Mouse (Mus musculus) hindbrain, embryonic 11.5 days (tissue): ENCODE results near the gene Smoc1. TPM values are rescaled to one million over a fixed set of nuclear protein-coding genes. Genes with fewer than 3 reads are reported as not detected.

Experiments
- ATAC-seq: fragments of 200-750 bp; cut with Nextera tagmentation; 2 replicates; pipeline ENCODE4 v1.8.0; 2017; ENCODE audit warnings: mild to moderate bottlenecking, moderate TSS enrichment, moderate library complexity; ENCODE audit not compliant: low FRiP score
- DNase-seq: peaks from one replicate; pipeline ENCODE4 v3.0.0-alpha.2; 2015; ENCODE audit warnings: low spot score
- H3K27ac ChIP-seq: fragments of 300-500 bp; sonication (generic); 2 replicates; pipeline ENCODE4 v1.5.1; 2014; ENCODE audit warnings: mild to moderate bottlenecking, low read depth, low read length
- H3K27me3 ChIP-seq: fragments of 300-500 bp; sonication (generic); 2 replicates; pipeline ENCODE4 v1.6.1; 2014; ENCODE audit warnings: mild to moderate bottlenecking, low read length, moderate library complexity, mixed read lengths; ENCODE audit not compliant: control insufficient read depth, insufficient read depth
- H3K36me3 ChIP-seq: fragments of 300-500 bp; sonication (generic); 2 replicates; pipeline ENCODE4 v1.6.1; 2014; ENCODE audit warnings: mild to moderate bottlenecking, low read length, moderate library complexity, mixed read lengths; ENCODE audit not compliant: control insufficient read depth, insufficient read depth
- H3K4me1 ChIP-seq: fragments of 300-500 bp; sonication (generic); replicated peaks from 2 replicates; pipeline ENCODE4 v1.6.1; 2014; ENCODE audit warnings: low read length, mixed read lengths; ENCODE audit not compliant: control insufficient read depth, insufficient read depth
- H3K4me2 ChIP-seq: fragments of 300-500 bp; sonication (generic); replicated peaks from 2 replicates; pipeline ENCODE4 v1.6.1; 2014; ENCODE audit warnings: mild to moderate bottlenecking, low read depth, low read length
- H3K4me3 ChIP-seq: fragments of 300-500 bp; sonication (generic); 2 replicates; pipeline ENCODE4 v1.5.1; 2014; ENCODE audit warnings: low read depth, low read length
- H3K9ac ChIP-seq: fragments of 300-500 bp; sonication (generic); 2 replicates; pipeline ENCODE4 v1.6.1; 2014; ENCODE audit warnings: low read depth, low read length
- H3K9me3 ChIP-seq: fragments of 300-500 bp; sonication (generic); 2 replicates; pipeline ENCODE4 v1.6.1; 2016; ENCODE audit warnings: low read length; ENCODE audit not compliant: control insufficient read depth
- WGBS: fragments of 180-500 bp; shearing (Covaris S2); extraction: QIAGEN DNeasy Blood & Tissue Kit; methylation state at CpG from one replicate; pipeline ENCODE4 v1.1.7; 2014; 5-methylcytosine and 5-hydroxymethylcytosine counted together
- polyA plus RNA-seq: library from polyadenylated mRNA; unstranded; fragments of >200 nt; fragmentation: Nextera tagmentation; extraction: Ambion mirVana; gene quantifications from 2 replicates; pipeline ENCODE4 v1.2.1, GENCODE M21; 2014

Smoc1 gene
- polyA plus RNA-seq, 1 experiment from 2014 or later, result 12.9 TPM

DNA sequence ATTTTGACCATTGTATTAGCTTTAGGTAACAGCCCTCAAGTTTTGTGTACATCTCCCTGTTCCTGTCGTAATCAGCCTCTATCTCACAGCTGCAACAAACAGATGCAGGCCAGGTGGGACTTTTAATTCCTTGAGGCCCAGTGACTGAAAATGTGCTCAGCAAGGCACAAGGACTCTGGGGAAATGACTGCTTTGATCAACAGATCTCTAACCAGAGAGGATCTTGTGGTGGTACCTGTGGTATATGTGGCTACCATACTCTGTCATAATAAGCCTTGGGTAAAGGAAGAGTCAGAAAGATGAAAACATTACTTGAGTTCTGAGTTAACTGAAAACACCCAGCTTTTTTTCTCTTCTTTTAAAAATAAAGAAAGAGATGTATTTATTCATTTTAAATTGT is 32.8 kb upstream of the Smoc1 start:
- H3K36me3 ChIP-seq, result no peaks in the 10 kb centered on the region
- no peak overlapping the region for H3K4me2 ChIP-seq
- H3K9me3 ChIP-seq, result no peaks in the 10 kb centered on the region; the same call in 1 of the 2 replicates
- no peaks in the 10 kb centered on the region; the same call in 1 of the 2 replicates for H3K27me3 ChIP-seq
- H3K4me1 ChIP-seq, result 0 out of 2 replicates have a peak, but pooled peaks cover 2% of the 10 kb centered on the region
- no peak overlapping the region for H3K27ac ChIP-seq
- DNase-seq, result no peak
- 81% methylated on average over 1 of the region's 1 CpGs for WGBS
- no peak overlapping the region for H3K9ac ChIP-seq
- no peak for ATAC-seq
- H3K4me3 ChIP-seq, result no peak overlapping the region

DNA sequence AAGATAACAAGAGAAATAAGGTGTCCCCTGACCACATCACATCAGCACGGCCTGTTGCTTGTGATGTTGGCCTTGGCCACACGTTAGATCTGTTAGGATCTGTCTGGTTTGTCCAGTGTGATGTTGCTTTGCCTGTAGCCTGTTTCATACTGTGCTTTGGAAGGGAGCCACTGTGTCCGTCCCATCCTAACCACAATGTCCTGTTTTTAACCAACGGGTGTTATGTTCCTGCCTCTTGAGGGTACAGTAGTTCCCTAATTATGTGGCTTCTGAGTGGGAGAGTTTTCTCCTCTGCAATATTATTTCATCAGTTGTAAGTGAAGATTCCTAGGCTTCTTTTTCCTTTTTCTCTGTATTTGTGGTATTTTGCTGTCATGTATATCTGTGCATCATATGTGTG is 31.3 kb upstream of the Smoc1 start:
- DNase-seq (no peak), ATAC-seq (no peak)
- Histone ChIP-seq H3K27me3 (no peaks in the 10 kb centered on the region), H3K36me3 (no peaks in the 10 kb centered on the region), H3K4me3 (no peak overlapping the region), H3K4me2 (no peak overlapping the region), H3K9me3 (no peaks in the 10 kb centered on the region; the same call in 1 of the 2 replicates), H3K4me1 (peaks cover 4% of the 10 kb centered on the region; the same call in 1 of the 2 replicates), H3K27ac (no peak overlapping the region), H3K9ac (no peak overlapping the region)
- 91% methylated on average over 4 of the region's 4 CpGs for WGBS

DNA sequence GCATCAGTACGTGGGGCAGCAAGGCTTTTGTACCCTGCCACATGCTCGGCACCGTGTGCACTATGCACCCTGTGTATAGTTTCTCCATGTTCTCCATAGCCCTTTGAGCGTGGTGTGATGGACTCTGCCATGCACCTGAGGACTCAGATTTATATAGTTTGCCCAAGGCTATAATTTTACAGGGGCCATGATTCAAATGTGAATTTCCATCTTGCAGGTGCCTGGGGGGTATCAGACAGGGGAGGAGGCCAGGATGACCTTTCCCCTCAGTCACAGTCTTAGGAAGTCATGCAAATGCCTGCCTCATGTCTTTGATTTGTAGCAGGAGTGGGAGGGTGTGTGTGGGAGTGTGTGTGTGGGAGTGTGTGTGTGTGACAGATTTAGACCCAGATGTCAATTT is 29.0 kb upstream of the Smoc1 start:
- Histone ChIP-seq H3K4me1 (peaks cover 3% of the 10 kb centered on the region; the same call in 1 of the 2 replicates), H3K36me3 (no peaks in the 10 kb centered on the region), H3K9ac (no peak overlapping the region), H3K27me3 (no peaks in the 10 kb centered on the region), H3K27ac (no peak overlapping the region), H3K4me2 (no peak overlapping the region), H3K9me3 (no peaks in the 10 kb centered on the region; the same call in 1 of the 2 replicates), H3K4me3 (no peak overlapping the region)
- ATAC-seq (no peak), DNase-seq (no peak)
- 70% methylated on average over 4 of the region's 4 CpGs for WGBS

DNA sequence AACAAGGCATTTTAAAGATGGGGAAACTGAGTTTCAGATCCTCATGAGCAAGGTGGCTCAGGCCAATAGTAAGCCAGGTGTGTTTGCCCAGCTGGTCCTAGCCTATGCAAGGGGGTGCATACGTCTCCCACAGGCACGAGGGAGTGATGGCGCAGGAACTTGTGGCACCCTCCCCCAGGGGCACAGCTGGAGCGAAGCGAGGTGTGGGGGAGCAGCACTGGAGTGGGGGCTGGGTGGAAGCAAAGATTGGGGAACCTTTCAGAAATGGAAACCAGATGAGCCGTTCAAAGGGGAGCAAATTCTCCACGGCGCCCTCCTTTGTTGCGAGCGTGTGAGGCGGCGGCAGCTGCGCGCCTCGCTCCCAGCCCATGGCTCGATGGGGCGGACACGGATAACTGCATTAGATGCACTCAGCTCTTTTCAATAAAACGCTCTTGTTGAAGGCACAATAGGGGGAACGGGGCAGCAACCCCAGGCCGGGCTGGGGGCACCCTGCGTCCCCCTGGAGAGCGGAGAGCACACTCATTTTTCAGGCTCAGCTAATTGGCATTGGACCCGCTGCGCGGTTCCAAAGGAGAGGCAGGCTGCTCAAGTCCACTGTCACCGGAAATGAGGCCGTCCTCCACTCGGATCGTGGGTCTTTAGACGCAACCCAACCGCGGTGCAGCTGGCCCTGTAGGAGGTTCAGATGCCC is 27.9 kb upstream of the Smoc1 start:
- 3% methylated on average over 33 of the region's 33 CpGs for whole genome bisulfite sequencing
- Histone ChIP-seq H3K27ac (peak overlapping the region; percentile 63), H3K27me3 (no peaks in the 10 kb centered on the region), H3K9me3 (no peaks in the 10 kb centered on the region; the same call in 1 of the 2 replicates), H3K9ac (peak overlapping the region; percentile 42), H3K4me2 (peak overlapping the region; percentile 38), H3K4me3 (peak overlapping the region; percentile 14; the same call in 1 of the 2 replicates), H3K36me3 (no peaks in the 10 kb centered on the region), H3K4me1 (peaks cover 5% of the 10 kb centered on the region; the same call in 1 of the 2 replicates)
- ATAC-seq (peak; percentile 90), DNase-seq (peak; percentile 76)

DNA sequence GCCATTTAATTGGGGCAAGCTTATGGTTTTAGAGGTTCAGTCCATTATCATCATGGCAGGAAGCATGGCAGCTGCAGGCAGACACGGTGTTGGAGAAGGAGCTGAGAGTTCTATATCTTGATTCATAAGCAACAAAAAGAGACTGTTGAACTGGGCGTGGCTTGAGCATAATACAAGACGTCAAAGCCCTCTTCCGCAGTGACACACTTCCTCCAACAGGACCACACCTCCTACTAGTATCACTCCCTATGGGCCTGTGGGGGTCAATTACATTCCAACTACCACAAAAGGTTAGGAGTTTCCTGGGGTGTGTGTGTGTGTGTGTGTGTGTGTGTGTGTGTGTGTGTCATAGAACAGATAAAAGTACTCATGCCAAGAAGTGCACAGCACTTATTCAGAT is 25.7 kb upstream of the Smoc1 start:
- no peaks in the 10 kb centered on the region; the same call in 1 of the 2 replicates for H3K9me3 ChIP-seq
- peaks cover 5% of the 10 kb centered on the region; the same call in 1 of the 2 replicates for H3K4me1 ChIP-seq
- no peak overlapping the region for H3K4me3 ChIP-seq
- no peak for ATAC-seq
- no peak overlapping the region for H3K27ac ChIP-seq
- no peak for DNase-seq
- H3K4me2 ChIP-seq, result no peak overlapping the region
- WGBS, result 76% methylated on average over 4 of the region's 4 CpGs
- no peaks in the 10 kb centered on the region for H3K36me3 ChIP-seq
- H3K27me3 ChIP-seq, result no peaks in the 10 kb centered on the region
- H3K9ac ChIP-seq, result no peak overlapping the region

DNA sequence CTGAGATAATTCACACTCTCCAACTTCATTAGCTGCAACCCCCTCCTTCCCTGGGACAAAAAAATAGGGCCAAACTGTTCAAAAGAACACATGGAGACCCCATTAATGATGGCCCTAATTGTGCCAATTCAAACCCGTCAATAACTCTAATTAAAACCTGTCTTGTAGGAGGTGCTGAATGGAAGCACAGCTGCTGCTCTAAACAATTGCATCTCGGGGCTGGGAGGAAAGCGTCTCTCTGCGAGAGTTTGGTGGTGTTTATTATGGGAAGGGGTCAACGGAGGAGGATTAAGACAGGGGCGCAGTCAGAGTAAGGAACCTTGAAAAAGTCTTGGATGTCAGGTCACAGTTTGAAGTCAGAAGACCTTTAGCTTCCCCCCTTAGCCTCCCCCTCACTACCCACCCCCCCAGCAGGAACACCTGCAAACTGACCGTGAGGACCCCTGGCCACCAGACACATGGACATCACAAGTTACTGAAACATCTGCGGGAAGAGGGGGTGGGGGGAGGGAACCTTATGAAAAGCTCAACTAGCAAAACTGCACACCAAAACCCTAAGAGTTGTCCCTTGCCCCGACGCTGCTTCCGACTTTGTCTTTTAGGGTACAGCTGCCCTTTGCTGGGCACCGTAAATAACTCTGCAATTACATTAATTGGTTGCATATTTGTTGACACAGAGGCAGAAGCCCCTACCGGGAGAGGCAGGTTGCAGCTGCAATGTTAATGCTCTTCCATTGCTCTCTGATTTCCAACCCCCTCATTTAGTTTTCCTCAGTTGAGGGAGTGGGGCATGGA is 23.6 kb upstream of the Smoc1 start:
- H3K4me2 ChIP-seq, result no peak overlapping the region

DNA sequence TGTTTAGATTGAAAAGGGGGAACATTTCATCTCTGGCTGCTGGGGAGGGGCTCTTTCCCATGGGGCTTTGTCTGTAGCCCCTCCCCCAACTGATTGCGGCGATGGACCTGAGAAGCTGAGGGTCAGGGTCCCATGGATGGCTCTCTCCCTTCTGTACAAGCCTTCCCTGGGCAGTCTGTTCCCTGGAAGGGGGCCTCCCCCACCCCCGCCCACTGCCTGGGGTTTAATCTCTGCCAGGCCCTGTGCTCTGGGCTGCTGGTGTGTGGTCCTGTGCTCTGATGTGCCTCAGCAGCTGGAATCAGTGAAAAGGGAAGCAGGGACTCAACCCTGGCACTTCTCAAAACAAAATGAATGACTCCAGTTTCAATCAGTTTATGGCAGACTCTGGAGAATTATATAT is 16.8 kb upstream of the Smoc1 start:
- DNase-seq (no peak), ATAC-seq (peak; percentile 72)
- Histone ChIP-seq H3K4me1 (peaks cover 8% of the 10 kb centered on the region), H3K9me3 (no peaks in the 10 kb centered on the region), H3K4me3 (no peak overlapping the region), H3K27me3 (no peaks in the 10 kb centered on the region), H3K9ac (peak overlapping the region; percentile 23; the same call in 1 of the 2 replicates), H3K27ac (0 out of 2 replicates have a peak overlapping the region, but pooled peaks have one; percentile 30), H3K4me2 (no peak overlapping the region; the same call in 1 of the 2 replicates), H3K36me3 (no peaks in the 10 kb centered on the region)
- 7% methylated on average over 3 of the region's 3 CpGs for WGBS

More for the DNA sequence above, 23.6 kb upstream of the Smoc1 start:
- no peaks in the 10 kb centered on the region for H3K27me3 ChIP-seq
- DNase-seq (peak; percentile 28), ATAC-seq (no peak)
- H3K4me1 ChIP-seq, result peaks cover 5% of the 10 kb centered on the region; the same call in 1 of the 2 replicates
- 20% methylated on average over 13 of the region's 13 CpGs for WGBS
- H3K9ac ChIP-seq, result no peak overlapping the region
- no peaks in the 10 kb centered on the region for H3K9me3 ChIP-seq
- H3K36me3 ChIP-seq, result no peaks in the 10 kb centered on the region
- H3K27ac ChIP-seq, result 0 out of 2 replicates have a peak overlapping the region, but pooled peaks have one; percentile 14
- H3K4me3 ChIP-seq, result no peak overlapping the region

DNA sequence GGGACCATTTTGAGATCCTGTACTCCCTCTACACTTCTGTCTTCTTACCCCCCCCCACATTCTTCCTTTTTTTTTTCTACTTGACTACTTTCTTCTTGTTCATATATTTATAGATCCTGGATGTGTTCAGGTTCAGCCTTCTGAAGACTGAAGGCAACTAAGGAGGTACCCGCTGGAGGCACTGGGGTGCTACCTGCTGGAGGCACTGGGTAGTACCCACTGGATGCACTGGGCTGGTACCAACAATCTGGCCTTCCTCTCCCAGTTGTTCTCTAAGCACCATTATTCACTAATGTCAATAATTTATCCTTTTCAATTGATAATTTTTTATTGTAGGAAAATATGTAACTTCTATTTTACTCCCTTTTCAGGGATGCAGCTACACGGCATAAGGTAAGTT is 14.6 kb upstream of the Smoc1 start:
- H3K4me1 ChIP-seq, result peaks cover 8% of the 10 kb centered on the region
- no peak overlapping the region for H3K4me2 ChIP-seq
- no peak for ATAC-seq
- no peak overlapping the region for H3K9ac ChIP-seq
- H3K36me3 ChIP-seq, result no peaks in the 10 kb centered on the region
- H3K9me3 ChIP-seq, result no peaks in the 10 kb centered on the region
- H3K4me3 ChIP-seq, result no peak overlapping the region
- no peaks in the 10 kb centered on the region for H3K27me3 ChIP-seq
- no peak for DNase-seq
- WGBS, result 79% methylated on average over 2 of the region's 2 CpGs
- H3K27ac ChIP-seq, result no peak overlapping the region
